8 mouse cellular contexts compared by ENCODE assay signal in the genomic region with DNA sequence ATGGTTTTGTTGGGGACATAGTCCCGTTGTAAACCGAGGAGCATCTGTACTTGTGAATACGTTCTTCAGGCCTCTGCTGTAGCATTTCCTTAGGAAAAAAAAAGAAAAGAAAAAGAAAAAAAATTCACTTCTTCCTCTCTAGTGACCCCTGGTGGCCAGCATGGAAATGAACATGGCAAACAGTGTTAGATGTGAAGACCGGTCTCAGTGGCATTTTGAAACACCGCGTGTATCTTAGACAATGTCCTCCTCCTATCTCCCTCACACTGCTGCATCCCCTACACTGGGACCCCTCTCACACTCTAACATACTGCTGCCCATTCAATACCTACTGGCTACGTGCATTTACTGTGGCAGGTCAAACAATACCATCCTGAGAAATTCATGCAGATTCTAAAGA.
DNase-seq lines count a peak whose midpoint lies in the region; ATAC-seq lines count a peak whose summit lies in the region.

No protein-coding gene starts in this region.

- no peak overlapping the region for H3K4me2 ChIP-seq in neural tube, embryonic 15.5 days
- H3K4me2 ChIP-seq in limb, embryonic 11.5 days (ENCODE audit: low read depth, severe bottlenecking) = no peak overlapping the region

- WGBS in neural tube, embryonic 15.5 days = 35% methylated on average over 7 of the region's 7 CpGs
- 27% methylated on average over 7 of the region's 7 CpGs for WGBS in embryonic facial prominence, embryonic 10.5 days
- WGBS in limb, embryonic 11.5 days = 31% methylated on average over 7 of the region's 7 CpGs

- H3K9ac ChIP-seq in neural tube, embryonic 15.5 days (replicated peaks) = no peak overlapping the region
- no peak overlapping the region for H3K9ac ChIP-seq in limb, embryonic 11.5 days (ENCODE audit: low read length)

- no peak overlapping the region for H3K4me3 ChIP-seq in neural tube, embryonic 15.5 days (replicated peaks)
- no peak overlapping the region for H3K4me3 ChIP-seq in embryonic facial prominence, embryonic 10.5 days
- no peak overlapping the region for H3K4me3 ChIP-seq in limb, embryonic 11.5 days (ENCODE audit: low read depth, low read length)

- peak; percentile 85 for DNase-seq in heart, adult 11 months
- DNase-seq in heart, adult 8-10 months (ENCODE audit: low spot score) = no peak
- peak; percentile 57 for DNase-seq in neural tube, embryonic 10.5 days (ENCODE audit: extremely low spot score, low spot score)
- DNase-seq in embryonic facial prominence, embryonic 10.5 days (ENCODE audit: low spot score) = peak; percentile 49
- peak; percentile 72 for DNase-seq in limb, embryonic 11.5 days (ENCODE audit: low spot score)
- no peak for DNase-seq in ovary, postnatal 14 days (ENCODE audit: low spot score)
- no peak for DNase-seq in ovary, postnatal 36 days (ENCODE audit: low spot score)

- H3K9me3 ChIP-seq in neural tube, embryonic 15.5 days (replicated peaks) = no peaks in the 10 kb centered on the region
- H3K9me3 ChIP-seq in embryonic facial prominence, embryonic 10.5 days = no peaks in the 10 kb centered on the region
- H3K9me3 ChIP-seq in limb, embryonic 11.5 days (ENCODE audit: control insufficient read depth, low read length) = no peaks in the 10 kb centered on the region

- no peaks in the 10 kb centered on the region for H3K36me3 ChIP-seq in neural tube, embryonic 15.5 days
- H3K36me3 ChIP-seq in embryonic facial prominence, embryonic 10.5 days (replicated peaks) = no peaks in the 10 kb centered on the region
- H3K36me3 ChIP-seq in limb, embryonic 11.5 days (ENCODE audit: control insufficient read depth, insufficient read depth, low read length) = no peaks in the 10 kb centered on the region

- ATAC-seq in neural tube, embryonic 15.5 days (ENCODE audit: low FRiP score) = no peak; the same call in 1 of the 2 replicates
- peak; percentile 38; the same call in 1 of the 2 replicates for ATAC-seq in limb, embryonic 11.5 days (ENCODE audit: insufficient number of reproducible peaks, low FRiP score, low TSS enrichment, low read depth)

- H3K4me1 ChIP-seq in neural tube, embryonic 15.5 days = peaks cover 22% of the 10 kb centered on the region
- peaks cover 35% of the 10 kb centered on the region for H3K4me1 ChIP-seq in embryonic facial prominence, embryonic 10.5 days
- peaks cover 12% of the 10 kb centered on the region for H3K4me1 ChIP-seq in limb, embryonic 11.5 days (ENCODE audit: control insufficient read depth, insufficient read depth, low read length)

- no peaks in the 10 kb centered on the region for H3K27me3 ChIP-seq in neural tube, embryonic 15.5 days (replicated peaks)
- no peaks in the 10 kb centered on the region for H3K27me3 ChIP-seq in embryonic facial prominence, embryonic 10.5 days (replicated peaks; ENCODE audit: low read depth, poor library complexity, severe bottlenecking)
- no peaks in the 10 kb centered on the region for H3K27me3 ChIP-seq in limb, embryonic 11.5 days (ENCODE audit: control insufficient read depth, insufficient read depth, low read length)

- H3K27ac ChIP-seq in neural tube, embryonic 15.5 days (replicated peaks) = no peak overlapping the region
- peak overlapping the region; percentile 79 for H3K27ac ChIP-seq in embryonic facial prominence, embryonic 10.5 days (replicated peaks)
- H3K27ac ChIP-seq in limb, embryonic 11.5 days (replicated peaks; ENCODE audit: low read depth, low read length) = no peak overlapping the region

Comparison
In these comparisons a context has a peak if more than half of its experiments do, and no peak if none do; other contexts are left out.
1. DNase-seq: peak in heart, adult 11 months (single experiment), neural tube, embryonic 10.5 days (single experiment), embryonic facial prominence, embryonic 10.5 days (single experiment) and limb, embryonic 11.5 days (single experiment); none in heart, adult 8-10 months (single experiment), ovary, postnatal 14 days (single experiment) and ovary, postnatal 36 days (single experiment).